Mouse (Mus musculus): Measurements from ENCODE around the gene Flvcr1.

Flvcr1 gene

DNA sequence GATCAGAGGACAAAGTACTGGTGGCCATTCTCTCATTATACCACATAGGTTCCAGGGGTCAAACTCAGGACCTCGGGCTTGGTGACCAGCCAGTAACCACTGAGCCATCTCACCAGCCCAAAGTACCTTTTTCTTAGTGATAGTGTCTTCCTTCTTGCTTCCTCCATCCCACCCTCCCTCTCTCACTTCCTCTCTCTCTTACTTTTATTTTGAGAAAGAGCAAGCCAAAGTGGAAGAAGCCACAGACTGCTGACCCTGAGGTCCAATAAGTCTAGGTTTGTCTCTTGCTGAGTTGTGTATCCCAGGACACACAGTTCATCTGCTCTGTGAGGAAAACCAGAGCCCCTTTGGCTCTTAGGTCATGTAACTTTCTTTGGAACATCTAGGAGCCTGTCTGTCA lies 45.5 kb downstream of the Flvcr1 start:
- no peak for DNase-seq (ENCODE audit: inconsistent ontology term)

DNA sequence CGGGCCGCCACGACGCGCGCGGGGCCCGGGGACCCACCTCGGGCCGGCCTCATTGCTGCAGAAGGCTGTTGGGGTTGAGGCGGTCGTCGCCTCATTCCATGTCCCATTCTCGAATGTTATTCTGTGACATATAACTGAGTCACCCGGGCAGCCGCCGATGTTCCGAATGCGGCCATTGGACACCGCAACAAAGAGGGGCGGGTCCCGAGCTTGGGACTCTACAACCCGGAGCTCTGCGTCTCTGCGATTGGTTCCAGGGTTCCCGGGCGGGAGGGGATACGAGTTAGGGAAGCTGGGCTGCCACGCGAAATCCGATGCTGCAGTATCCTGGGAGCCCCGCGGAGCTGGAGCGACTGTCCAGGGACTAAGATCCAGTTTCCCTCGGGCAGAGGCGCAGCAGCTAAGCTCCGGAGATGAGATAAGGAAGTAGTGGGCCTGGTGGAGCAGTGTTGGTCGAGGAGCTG lies 46.8 kb downstream of the Flvcr1 start, which contains the start of gene Vash2:
Vash2 (minus strand) TSS at position 197 of the 464 bp plus-strand sequence.
- DNase-seq (ENCODE audit: inconsistent ontology term): peak; percentile 97

DNA sequence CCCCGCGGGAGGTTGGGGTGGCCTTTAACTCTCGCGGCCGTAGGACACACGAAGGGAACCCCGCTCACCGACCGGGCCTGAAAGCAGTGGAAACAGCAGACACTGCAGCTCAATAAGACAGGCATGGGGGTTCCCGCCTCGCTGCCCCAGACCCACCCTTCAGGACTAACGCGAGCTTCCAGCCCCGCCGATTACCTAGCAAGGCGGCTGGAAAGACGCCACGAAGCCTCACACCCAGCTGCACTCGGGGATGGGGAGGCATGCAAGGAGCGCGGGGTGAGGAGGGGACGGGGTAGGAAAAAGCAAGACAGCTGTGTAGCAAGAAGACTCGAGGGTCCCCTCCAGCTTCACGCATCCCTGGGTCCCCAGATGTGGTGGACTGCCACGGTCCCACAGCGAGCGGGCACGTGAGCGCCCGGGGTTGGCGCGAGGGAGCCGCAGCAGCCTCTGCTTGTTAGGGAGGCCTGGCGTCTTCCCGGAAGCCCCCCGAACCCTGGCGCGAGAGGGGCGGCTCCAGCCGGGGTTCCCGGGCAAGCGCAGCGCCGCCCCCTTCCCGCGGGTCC lies 47.4 kb downstream of the Flvcr1 start:
- peak; percentile 46 for DNase-seq (ENCODE audit: inconsistent ontology term)

DNA sequence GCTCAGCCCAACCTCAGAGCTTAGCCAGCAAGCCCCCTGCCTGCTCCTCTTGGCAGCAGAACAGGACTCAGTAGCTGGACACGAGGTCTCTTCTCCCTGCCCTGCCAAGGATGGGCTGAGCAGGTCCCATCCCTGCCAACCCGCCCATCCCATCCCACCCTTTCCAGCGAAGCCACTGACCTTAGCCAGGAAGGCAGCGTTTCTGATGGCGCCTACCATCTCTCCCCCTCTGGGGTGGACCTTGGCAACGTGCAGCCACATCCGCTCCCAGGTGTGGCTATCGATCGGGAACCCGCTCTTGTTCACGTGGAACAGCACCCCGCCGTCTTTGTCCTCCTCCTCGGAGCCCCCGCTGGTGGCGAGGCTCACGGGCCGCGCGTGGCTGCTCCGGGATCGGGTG lies 48.0 kb downstream of the Flvcr1 start:
- peak; percentile 23 for DNase-seq (ENCODE audit: inconsistent ontology term)

DNA sequence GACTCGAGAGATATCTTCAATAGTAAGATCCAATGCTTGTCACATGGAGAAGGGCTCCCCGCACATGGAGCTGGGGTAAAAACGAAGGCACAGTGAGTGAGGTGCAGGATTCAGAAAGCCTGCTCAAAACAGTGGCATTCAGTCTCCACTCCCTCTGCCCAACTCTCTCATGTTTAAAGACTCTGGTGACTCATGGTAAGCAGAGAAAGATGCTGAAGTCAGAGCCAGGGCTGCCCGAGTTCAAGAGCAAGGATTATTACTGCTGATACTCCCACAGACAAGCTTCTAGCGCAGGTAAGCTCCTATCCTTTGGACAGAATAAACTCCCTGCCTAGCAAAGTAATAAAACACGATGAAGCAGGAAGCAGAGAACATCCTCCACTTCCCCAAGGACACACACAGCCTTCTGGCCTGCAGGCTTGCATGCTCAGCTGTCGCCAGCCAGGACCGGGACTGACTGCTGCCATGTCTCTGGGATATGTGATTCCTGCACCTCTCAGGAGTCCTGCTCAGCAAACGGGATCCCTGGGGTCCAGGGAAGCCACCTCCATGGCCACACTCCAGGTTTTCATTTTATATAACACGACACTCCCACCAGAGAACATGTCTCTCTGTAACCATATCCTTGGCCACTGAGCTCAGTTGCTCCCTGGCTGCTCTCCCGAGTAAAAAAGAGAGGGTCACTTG lies 48.9 kb downstream of the Flvcr1 start:
- DNase-seq (ENCODE audit: inconsistent ontology term): peak; percentile 12

DNA sequence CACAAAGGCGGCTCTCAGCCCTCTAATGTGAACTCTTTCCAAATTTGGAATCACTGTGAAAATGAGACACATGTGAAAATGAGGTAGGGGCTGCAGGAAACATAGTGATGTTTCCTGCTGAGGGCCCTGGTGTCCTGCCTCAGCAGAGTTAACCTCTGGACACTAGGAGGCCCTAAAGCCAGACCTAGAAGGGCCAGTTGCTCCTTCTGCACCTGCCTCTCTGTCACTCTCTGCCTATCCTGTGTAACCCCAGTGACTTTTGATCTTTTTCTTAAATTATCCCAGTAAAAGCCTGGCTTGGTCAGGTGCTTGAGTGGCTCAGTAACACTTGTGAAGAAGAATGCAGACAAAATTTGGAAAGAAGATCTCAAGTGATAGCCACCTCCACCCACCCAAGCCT lies 51.1 kb downstream of the Flvcr1 start:
- DNase-seq (ENCODE audit: inconsistent ontology term): no peak

DNA sequence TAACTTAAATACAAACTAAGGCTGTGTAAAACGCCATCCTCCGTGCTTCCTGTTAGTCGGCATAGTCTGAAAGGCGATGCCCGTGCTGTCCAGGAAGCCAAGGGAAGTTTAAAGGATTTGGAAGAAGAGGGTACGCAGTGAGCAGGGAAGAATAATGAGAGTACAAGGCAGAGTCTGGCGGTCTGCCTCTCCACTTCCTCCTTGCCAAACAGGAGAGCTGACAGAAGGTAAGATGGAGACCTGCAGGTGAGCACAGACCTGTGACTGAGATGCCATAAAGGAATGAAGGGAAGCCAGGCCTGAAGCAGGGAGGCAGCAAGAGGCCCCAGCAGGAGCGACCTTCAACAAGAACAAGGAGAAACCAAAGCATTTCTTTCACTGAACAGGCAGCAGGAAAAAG lies 51.8 kb downstream of the Flvcr1 start:
- DNase-seq (ENCODE audit: inconsistent ontology term): no peak

DNA sequence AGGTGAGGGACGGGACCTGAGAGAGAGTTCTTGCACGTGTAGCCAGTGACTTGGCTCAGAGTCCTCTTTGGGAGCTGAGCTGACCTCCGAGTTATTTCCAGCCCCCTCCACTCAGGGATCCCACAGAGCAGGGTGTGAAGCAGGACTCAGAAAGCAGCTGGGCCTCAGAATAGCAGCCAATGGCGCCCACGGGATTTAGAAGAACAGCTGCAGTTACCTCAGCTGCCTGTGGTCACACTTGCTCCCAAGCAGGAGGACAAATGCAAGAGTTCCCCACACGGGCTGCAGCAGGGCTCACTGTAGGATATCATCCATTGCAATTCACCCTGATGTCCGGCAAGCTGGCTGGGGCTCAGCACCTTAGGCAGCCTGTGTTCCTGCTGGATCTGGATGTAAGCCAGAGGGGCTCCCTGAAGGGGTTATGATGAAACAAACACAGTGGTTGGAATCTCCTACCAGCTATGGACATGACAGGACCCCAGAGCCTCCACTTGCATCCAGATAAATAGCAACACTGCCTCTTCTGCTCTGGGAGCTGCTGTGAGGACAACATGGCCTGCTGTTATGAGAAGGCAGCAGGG lies 53.3 kb downstream of the Flvcr1 start:
- DNase-seq (ENCODE audit: inconsistent ontology term): no peak

DNA sequence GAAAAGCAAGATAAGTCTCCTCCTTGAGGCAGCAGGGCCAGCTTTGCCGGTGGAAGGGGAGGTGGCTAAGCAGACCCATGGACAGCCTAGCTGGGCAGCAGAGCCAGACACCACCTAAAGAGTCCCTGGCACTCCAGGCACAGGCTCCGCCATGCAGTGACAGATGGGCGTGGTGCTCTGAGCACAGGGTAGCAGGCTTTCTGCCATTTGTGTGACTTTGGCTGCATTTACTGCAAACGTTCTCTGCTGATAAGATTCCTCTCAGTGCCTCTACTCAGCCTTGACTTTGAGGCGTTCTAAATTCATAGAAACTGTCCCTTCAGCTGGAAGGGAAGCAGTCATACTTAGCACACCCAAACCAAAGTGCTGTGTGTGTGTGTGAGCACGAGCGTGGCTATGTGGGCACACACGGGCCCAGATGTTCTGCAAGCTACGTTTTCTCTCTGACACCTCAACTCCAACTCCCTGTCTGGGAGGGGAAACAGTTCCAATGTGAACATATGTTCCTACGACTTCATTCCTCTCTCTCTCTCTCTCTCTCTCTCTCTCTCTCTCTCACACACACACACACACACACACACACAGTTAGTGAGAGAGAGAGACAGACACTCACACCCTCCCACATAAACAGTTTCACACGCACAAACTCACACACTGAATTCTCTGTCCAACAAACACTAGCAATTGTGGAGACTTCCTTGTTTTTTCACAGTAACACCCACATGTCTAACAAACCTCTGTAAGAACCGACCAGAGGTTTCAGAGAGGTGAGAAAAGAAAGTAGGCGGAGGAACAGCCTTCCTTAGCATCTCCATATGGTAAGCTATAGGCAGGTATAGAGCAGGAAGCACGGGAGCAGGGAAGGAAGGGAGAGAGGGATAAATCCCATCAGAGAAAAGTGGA lies 54.0 kb downstream of the Flvcr1 start:
- no peak for DNase-seq (ENCODE audit: inconsistent ontology term)

DNA sequence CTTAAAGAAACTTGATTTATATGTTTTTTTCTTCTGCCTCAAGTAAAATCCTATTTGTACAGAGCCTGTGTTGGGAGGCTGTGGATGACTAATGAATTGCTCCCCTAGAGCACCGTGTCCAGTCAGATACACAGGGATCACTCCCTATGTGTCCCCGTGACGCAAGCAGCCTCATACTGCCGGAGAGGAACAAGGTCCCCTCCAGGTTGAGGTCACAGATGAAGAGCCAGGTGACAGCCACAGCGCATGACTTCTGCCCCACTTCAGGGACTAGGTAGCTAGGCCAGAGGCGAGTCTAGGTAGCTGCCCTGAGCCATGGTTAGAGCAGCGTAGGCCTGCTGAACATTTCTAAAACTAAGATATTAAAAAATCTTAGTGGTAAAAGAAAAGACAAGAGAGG lies 57.9 kb downstream of the Flvcr1 start:
- DNase-seq (ENCODE audit: inconsistent ontology term): no peak

DNA sequence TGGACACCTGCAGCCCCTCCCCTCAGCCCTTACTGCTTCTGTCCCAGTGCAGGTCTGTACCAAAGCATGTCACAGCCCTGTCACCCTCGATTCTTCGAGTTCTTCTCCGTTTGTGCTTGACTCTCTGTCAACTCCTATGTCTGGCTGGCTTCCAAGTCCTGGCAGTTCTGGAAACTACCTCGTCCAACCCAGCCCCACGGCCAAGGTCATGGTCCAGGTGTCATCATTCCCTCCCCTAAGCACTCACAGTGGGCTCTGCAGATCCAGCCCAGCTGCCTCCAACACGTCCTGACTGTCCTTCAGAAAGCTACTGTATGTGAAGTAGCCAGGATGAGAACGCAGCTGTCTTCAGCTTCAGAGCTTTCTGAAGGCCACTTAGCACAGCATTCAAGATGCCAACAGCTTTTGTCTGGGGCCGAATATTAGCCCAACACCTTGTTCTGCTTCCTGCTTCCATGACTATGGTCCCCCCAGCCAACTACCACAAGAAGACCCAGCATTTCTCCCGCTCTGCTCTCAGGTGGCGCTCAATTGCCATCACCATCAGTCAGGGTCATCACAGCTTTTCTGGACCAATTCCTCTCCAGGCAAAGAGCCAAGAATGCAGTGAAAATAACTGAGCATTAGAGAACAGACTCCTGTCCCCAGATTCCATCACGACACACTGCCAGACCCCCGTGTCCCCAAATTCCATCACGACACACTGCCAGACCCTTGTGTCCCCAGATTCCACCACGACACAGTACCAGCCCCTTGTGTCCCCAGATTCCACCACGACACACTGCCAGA lies 60.8 kb downstream of the Flvcr1 start:
- peak; percentile 63 for DNase-seq (ENCODE audit: inconsistent ontology term)

DNA sequence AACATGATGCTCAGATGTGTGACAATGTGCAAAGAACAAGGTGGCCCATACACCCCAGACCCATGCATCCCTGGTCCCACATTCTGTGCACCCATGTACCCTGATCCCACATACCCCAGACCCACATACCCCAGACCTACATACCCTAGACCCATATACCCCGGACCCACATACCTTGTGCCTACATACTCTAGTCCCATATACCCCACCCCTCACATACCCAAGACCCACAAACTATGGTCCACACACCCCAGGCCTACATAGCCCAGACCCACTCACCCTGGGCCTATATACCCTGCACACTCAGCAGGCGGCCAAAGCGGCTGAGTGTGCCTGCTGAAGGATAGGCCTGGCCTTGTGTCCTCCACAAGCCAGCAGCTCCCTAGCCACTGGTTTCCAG lies 63.2 kb downstream of the Flvcr1 start:
- no peak for DNase-seq (ENCODE audit: inconsistent ontology term)

DNA sequence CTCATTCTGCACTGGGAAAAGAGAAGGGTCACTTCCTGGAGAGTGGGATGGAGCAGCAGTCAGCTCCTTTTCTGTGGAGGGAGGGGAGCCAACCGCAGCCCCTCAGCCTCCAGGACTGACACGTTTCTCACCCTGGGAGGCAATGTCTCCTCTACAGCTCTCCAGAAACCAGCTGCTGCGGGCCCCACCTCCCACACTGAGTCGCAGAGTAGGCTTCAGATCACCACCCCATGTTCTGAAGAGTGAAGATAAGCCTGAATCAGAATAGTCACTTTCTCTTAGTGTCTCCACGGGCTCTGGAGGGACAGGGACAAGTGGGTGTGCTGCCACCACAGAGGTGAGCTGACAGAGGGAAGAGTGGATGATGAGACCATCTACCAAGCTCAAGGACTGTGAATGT lies 67.1 kb downstream of the Flvcr1 start:
- no peak for DNase-seq (ENCODE audit: inconsistent ontology term)
